Mouse (Mus musculus): ENCODE measurements at regions not wholly inside any gene's neighbourhood (a gene's known extent, or its start where the extent isn't known, plus 50 kb on each side); places are given as distances from the start of the nearest gene placed in this dataset.

DNA sequence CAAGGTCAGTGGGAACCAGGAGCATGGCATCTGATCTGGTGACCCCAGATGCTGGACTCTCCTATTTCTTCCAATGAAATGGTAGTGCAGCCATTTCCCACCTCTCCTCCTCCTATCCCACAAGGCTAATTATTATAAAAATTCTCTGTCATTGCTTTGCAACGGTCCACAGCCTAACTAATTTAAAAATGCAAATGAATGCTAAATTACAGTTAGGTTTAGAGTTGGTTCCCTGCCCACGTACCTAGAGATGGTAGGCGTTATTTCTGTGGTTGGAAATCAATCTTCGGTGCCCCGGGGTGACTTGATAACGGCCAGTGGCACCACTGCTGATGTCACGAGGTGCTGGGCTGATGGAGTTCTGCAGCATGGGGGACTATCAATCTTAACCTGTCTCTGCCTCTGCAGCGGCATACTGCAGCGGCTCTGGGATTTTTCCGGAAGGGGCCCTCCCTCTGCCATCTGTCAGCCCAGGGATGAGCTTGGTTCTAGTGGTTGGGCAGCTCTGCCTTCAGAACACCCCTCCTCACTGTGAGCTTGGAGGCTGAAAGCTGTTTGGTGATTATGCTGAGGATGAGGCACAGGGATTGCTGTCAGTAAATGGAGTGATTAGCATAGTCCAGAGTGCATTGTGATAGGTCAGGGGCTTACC lies 66.5 kb downstream of the Nmur2 start:
- TF ChIP-seq POLR2A (IDR thresholded peaks at IDR 0.05; ENCODE audit: extremely low read depth, insufficient read depth, low read length) (no peak), CTCF (IDR thresholded peaks at IDR 0.05; ENCODE audit: low read depth, low read length) (no peak)

Measured in liver, adult 2 months (tissue).